Mouse (Mus musculus): ENCODE measurements around the gene Ints6.

The Ints6 gene

DNA sequence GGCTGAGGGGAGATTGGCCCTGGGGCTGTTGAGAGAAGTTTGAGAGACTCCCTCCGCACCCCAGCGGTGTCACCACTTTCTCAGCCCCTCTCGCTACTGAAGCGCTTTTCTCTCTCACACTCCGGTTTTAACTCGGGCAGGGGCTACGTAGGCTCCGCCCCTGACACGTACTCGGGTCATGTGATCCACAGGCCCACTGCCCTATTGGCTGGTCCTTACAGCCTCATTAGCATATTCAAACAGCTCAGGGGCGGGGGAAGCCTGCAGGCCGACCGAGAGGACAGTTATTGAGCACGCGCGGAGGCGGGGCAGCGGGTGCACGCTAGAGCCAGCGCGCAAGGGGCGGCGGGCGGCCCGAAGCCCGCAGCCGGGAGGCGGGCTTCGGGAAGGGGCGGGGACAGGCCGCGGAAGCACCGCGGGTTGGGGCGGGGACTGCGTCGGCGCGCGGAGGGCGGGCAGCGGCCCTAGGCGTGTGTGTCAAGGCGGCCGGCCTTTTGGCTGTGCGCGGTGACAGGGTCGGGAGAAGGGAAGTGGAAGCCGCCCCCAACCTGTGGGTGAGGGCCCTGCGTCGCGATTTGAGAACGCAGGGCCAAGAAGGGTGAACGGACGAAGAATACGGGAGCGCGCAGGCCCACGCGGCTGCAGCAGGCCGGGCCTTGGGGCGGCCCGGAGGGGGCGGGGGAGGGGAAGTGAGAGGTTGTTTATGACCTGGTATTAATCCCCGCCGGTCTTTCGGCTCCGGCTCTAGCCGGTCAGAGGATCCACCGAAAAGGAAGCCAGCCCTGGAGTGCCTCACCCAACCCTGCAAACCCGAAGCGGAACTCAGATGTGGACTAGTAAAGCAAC, at the start of gene Ints6:
TSS of gene Ints6 (minus strand) at position 134 of the 846 bp plus-strand sequence.
- peak; percentile 99 for DNase-seq

DNA sequence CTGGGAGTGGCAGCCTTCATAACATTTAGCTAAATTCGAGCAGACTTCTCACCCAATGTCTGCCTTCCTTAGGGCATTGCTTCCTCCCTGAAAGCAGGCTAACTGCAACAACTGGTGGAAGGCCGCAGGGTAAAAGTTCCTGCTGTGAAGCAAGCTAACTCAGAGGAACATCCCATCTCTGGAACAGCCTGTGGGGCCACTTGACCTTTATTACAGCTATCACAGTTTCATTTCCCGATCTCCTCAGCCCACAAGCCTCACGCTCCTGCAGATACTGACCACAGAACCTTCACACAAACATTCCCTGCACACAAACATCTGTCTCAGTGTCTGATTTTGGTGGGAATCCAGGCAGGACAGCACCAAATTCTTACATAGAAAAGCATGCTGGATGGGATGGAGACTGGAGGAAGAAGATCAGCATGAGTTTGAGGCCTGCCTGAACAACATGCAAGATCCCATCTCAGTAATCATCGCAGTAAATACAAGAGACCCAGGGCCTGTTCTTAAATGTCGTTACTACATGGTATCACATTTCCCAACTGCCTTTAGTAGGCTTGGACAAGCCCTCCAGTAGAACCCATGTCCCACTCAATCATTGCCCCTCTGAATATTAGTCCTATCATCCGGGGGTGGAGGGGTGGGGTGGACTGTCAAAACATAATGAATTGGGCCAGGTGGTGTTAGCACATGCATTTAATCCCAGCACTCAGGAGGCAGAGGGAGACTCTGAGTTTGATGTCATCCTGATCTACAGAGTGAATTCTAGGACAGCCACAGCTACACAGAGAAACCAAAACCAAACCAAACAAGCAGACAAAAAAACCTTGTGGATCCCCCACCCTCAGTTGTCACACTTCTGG, 47.9 kb upstream of the Ints6 start:
- DNase-seq: no peak

DNA sequence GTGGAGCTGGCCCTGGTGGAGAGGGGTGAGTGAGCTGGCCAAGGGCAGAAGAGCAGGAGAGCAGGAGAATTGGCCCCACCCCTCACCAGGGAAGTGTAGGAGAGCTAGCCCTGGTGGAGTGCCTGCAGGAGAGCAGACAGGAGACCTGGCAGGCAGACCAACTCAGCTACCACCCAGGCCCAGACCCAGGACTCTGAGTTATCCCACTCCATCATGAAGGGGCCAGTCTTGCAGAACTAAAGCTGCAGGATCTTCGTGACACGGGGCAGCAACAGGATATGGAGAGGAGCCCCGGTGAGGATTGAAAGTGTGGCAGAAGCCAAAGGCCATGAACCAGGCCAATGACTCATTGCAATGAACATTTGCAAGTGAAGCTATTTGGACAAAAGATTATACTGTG, 46.0 kb upstream of the Ints6 start:
- no peak for DNase-seq

DNA sequence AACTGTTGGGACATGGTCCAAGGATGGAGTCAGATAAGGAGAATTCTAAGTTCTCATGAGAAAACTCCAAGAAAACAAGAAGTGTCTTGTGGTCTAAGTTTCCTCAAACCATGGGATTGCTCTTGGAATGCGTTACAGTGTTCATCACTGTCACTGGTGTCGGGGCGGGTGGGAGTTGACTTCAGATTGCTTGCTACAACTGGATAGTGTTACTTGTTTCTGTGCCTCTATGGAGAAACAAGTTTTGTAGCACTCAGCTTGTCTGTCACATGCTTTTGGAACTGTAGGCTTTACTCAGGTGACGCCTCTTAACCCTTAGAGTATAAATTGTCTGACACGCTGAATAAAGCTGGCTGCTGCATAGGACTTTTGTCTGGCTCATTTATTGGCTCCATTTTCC, 42.2 kb upstream of the Ints6 start:
- no peak for DNase-seq

DNA sequence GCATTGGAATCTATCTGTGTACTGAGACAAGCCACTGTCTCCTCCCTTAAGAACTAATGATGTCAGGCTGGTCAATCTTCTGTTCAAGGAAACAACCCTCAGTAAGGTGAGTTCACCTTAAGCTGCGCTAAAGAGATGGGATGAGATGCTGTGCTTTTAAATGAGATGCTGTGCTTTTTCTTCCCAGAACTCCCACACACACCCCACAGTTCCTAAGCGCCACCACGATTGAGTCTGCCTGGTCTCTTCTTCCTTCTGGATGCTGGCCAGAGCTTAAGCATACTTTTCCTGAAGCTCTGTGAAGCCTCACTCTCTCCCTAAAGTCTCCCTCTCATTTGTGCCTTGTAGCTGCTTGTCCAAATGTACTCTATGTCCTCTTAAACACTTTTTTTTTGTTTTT, 39.8 kb upstream of the Ints6 start:
- no peak for DNase-seq

DNA sequence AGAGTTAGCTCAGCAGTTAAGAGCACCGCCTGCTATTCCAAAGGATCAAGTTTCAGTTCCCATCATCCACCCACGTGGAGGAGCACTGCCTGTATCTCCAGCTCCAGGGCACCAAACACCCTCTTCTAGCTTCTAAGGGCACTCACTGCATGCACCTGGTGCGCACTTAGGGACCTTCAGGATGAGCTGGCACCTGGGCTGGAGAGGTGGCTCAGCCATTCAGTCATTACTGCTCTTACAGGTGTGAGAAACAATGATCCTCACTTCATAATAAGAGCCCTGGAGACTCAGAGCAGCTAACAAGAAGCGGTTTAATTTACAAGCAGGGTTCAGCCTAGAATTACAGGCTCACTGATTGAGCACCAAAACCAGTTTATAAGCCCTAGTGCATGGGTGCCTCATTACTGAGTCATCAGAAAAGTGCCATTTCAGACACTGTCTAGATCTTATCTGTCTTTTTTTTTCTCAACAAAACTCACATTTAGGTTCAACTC, 37.7 kb upstream of the Ints6 start:
- DNase-seq: no peak

DNA sequence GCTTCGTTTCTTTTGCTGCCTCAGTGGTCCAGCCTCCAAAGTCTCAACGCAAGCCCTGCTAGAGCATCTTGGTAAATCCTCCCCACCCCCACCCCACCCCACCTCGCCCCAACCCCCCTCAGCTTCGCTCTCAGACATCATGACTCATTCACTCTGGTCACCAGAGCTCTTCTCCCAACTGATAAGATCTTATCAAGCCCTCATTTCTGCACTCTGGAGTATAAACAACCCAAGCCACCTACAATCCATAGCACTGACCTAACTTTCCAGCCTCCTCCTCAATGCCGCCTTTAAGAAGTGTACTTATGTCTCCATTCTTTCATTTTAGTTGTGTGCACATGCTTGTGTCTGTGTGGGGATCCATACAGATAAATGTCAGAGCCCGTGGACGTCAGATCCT, 34.8 kb upstream of the Ints6 start:
- no peak for DNase-seq

DNA sequence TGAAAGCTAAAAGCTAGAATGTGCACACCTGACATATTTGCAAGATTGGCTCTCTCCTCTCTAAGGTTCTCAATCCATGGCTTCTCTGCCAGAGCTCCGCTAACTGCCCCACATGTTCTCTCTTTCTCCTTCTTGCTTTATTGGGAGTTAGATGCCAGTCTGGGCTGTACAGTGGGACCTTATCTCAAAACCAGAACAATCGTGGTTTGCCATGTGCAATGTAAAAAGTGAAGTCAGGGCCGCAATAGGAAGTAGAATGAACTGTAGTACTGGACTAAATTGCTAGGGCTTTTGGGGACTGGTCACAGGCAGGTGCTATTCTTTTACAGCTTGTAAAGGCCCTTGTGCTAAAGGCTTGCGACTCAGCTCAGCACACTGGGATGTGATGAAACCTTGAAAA, 28.3 kb upstream of the Ints6 start:
- DNase-seq: no peak

DNA sequence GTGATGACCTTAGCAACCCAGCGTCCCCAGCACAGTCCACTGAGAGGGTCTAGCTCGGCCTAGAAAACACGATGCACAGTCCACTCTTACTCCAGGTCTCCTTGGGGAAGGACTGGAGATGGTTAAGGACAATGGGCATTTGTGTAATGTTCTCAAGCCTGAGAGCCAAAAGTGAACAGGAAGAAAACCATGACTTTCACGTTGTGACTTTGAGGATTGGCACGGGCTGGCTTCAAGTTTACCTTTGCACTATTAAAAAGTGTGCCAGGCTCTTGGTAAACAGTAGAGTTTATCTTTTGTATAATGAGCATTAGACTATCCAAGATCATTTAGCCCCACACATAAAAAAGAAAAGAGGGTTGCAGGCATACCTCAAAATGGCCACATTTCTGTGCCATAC, 22.0 kb upstream of the Ints6 start:
- no peak for DNase-seq

DNA sequence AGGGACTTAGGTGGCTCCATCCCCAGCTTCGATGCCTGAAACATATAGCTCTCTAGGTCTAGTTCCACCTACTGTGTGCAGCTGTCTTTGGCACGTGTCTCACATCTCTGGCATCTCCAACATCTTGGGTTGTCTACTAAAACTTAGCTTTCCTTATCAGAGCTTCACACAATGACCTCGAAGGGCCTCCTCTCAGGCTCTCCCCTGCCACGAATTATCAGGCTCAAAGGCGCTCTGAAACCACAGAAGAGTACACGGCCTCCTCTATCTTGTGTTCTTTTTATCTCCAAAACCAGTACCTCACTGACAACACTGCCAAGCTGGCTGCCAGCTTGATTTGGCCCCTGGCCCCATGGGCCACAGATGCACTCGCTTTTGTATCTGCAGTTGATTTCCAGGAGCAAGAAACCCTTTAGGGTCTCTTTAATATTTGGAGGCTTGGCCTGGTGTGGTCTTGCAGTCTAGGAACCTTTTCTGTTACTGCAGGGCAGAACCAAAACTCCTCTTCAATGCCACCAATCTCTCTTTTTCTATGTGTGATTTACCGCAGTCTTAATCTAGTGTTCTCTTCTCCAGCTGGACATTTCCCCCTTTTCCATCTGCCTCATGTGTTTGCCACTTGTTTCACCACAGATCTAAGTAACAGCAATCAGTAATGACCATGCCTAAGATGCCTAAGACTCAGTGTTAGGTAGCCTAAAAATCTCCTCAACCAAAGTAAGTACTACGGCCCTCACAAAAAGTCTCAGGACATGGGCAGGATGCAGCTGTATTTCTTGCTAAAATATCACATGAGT, 19.7 kb upstream of the Ints6 start:
- DNase-seq: peak; percentile 67

DNA sequence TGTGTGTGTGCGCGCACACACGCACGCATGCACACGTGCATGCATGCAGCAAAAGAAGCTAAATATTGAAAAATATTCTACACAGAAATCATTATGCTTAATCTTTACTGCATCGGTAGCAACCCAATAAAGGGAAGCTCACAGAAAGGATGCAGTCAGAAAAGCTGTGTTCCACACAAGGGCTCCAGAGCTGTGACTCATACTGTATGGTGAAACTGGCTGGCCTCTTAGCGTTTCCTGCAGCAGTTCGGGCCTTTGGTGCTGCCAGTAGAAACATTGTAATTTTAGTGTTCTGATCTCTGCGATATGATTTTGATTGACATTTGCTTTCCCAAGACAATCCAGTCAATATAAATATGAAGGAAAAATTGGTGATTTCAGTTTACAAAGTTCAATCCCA, 17.1 kb upstream of the Ints6 start:
- no peak for DNase-seq

DNA sequence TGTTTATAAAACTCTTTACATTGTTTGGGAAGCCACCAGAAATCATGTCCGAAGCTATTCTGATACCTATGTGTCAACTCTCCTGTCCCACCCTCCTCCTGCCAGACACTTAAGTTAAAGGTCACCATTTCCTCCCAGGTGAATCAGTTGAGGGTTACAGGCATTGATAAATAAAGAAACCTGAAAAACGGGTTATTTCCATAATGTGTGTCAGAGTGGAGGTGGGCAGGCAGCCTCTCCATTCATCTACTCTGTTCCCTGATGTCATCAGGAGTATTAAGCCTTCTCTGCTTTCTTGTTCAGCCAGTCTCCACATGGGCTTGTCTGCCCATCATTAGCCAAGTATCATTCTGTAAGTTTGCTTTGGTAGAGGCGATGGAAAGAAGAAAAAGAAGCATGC, 14.1 kb upstream of the Ints6 start:
- DNase-seq: no peak

DNA sequence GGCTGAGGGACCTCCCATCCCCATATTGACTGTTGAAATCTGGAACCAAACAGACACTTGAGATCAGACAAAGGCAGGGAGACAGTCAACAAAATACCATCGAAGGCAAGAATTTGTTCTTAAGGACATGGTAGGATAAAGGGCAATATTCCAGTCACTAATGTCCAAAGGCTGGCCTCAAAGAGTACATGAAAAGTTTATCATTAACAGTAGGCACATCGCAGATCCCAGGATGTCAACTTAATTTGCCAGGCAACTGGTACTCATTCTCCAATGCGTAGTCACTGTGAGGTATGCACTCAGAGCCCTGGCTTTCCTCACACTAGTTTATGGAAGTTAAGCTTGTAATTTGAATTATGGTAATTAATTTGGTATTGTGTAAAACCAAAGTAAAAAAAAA, 13.3 kb upstream of the Ints6 start:
- DNase-seq: no peak

DNA sequence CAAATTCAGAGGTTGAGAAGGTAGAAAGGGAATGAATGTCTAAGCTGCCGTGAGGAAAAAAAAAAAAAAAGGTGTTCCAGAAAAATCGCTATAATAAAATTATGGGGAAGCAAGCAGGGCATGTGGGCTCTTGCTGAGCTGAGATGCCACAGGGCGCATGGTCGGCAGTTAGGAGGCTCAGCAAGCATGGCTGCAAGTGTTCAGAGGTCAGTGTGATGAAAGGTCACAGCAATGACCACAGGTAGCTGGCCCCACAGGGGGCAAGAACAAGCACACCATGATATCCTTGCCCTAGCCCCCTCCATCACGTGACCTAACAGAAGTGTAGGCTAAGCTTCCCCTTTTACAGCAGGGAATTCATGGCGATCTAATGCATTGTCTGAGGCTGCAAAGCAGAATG, 12.8 kb upstream of the Ints6 start:
- DNase-seq: no peak

DNA sequence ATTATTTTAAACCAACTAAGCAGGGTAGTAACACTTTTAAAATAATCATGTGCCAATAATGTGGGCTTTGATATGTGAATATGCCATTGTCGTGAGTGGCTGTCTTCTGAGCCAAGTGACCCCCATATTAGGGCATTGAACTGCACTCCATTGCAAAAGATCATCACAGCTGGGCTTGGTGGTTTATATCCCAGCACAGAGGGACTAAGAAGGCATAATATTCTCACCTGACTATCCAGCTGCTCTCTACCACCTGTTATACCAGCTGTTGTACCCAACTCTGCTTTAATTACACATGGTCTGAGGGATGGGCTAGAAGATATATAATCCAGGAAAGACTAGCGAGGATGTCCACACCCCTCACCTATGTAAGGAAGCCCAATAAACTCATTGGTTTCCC, 4.4 kb upstream of the Ints6 start:
- DNase-seq: no peak

DNA sequence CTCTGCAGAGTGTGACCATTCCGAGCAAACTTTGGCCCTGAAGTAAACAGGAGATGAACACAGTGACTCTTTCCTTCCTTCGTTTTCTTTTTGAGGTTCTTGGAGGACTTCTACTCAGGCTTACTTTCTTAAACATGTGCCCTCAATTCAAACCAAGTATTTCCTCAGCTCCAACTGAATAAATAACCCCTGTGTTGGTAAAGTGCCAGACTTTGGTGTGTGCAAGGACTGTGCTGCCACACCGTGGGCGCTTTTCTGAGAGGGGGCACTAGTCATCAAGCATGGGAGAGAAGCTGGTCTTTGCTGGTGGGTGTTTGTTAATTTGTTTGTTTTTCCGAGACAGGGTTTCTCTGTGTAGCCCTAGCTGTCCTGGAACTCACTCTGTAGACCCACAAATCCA, 3.4 kb upstream of the Ints6 start:
- DNase-seq: no peak

DNA sequence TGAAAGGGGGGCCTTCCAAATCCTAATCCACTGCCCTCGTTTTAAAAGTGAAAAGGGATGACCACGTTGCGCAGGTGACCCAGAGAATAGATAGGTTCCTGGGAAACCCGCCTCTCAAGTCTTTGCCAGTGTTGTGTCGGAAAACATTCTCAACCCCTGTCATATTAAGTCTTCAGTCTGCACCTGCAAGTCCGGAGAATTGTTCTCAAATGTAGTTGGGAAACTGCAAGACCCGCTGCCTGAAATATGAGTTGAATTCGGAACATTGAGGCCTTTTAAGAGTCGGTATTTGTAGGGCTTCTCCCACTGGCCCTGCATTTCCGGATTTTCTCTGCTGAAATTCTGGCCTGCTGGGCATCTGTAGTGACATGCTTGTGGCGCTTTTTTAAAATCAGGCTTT, 974 bp upstream of the Ints6 start:
- peak; percentile 18 for DNase-seq

DNA sequence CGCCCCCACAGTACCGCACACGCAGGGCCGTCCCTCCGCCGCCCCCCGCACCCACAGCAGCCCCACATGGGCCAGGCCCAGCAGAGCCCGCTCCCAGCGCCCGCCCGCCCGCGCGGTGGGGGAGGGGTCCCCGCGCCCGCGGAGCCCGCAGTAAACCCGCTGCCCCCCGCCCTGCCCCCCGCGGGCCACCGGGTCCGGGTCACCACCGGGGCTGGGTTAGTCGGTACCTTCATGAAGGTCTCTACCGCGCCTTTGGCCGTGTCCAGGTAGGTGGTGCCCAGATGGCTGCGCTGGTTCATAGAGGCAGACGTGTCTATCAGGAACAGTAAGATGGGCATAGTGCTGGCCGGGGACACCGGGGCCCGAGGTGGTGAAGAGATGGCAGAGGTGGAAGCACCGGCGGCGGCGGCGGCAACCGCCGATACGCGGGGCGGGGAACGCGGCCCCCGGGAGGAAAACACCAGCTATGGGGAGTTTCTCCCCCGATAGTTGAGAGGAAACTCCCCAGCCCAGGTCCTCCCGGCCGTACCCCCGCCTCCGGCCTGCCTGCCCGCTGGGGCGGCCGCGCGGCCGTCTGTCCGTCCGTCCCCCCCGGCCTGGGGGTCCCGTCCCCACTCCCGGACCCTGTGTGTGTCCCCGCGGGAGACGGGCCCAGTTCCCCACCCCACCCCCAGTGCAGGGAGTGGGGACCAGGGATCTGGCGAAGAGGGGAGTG, 491 bp downstream of the Ints6 start:
- peak; percentile 70 for DNase-seq

DNA sequence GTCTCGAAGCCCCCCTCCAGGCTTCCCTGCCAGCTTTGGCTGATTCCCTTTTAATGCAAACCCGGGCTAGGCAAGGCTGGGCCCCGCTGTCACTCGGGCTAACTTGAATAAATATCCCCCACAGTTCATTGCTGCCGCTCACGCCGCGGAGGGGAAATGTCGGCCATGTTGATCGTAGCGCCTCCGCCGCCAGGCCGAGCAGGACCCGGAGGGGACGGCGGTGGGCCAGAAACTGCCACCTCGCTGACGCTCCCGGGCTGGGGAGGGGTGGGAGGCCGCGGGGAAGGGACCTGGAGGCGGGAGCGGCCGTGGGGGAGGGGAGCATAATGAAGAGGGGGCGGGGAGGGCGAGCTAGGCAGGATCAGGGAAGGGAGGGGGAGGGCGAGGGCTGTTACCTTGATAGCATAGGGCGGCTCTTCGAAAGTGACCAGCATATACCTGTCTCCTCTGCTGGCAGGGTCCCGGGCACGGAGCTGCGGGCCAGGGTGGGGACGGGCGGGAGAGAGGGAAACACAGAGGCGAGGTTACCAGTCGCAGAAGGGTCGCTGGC, 1.1 kb downstream of the Ints6 start:
- DNase-seq: peak; percentile 88

DNA sequence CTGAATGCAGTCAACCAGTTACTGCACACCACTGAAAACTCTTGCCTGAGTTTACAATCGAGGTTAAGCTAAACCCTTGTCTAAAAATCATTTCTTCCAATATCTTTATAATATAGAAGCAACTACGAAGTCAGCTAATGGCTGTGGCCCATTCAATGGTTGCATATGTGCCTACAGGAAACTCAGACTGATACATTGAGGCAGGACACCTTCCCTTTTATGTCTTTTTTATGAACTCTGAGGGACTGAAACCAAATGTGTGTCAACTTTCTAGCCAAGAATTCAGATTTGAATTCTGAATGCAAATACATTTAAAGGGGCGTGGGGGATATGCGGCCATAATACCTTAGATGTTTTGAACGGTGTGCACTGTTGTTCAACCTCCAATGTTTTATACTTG, 2.3 kb downstream of the Ints6 start:
- no peak for DNase-seq

DNA sequence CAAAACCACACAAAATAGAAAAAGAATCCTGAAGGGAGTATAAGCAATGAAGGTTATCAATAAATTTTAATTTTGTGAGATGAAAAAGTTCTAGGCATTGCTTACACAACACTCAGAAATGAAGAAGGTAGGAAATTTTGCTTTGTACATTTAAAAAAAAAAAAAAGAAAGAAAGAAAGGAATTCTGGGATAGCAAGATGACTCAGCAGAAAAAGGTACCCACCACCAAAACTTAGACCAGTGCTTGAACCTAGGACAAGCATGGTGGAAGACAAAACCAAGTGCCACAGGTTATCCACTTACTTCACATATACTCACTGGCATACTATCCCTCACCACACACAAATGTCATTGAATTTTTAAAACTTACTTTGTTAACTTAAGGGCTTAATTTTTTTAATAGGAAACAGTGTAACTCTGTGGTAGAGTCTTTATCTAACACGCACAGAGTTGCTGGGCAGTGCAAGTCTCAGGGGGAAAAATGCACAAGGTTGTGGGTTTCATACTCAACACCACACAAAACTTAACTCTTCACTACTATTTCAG, 5.8 kb downstream of the Ints6 start:
- no peak for DNase-seq

DNA sequence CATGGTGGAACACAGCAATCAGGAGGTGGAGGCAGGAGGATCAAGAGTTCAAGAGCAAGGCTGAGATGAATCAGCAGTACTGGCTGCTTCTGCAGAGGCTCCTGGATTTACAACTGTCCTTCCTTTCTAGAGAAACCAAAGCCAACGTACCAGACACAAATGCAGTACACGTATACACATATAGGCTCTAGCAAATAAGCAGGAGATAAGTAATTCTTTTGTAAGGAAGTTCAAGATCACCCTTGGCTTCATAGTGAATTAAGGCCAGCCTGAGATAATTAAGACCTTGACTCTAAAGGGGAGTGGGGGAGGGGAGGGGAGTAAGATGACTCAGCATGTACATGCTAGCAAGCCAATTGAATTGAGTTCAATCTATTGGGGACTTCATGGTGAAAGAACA, 9.5 kb downstream of the Ints6 start:
- peak; percentile 85 for DNase-seq
